Mouse (Mus musculus) frontal cortex, postnatal 25 days (tissue): ENCODE data around the gene En2.

ENCODE experiments used
- DNase-seq, 2 experiments: peaks; one replicate each; pipeline ENCODE4 v3.0.0; 2022; ENCODE audit warnings: low spot score in 2 of 2

Gene En2

DNA sequence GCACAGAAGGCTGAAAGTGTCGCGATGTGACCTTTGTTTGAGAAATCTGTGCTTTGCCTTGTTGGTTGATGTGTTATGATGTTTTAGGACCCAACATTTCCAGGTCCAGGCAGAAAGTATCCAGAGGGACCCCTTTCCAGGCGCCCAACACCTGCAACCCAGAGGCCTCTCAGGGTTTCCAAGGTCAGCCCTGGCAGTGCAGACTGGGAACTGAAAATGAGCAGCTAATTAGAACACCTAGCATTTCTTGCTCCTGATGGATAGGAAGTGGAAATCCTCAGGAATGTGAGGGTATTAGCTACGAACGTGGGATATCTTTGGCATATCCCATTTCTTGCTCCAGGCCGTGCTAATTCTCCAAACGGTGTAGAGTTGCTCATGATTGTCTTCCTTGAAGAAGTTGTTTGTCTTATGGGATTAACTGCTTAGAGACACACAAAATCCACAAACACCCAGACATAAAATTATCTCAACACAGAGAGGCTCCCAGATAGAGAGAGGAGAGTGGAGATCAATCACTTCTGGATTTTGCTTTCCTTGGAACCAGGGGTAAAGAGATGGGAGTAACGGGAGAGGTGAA lies 5.5 kb upstream of the En2 start:
- DNase-seq: no peak

DNA sequence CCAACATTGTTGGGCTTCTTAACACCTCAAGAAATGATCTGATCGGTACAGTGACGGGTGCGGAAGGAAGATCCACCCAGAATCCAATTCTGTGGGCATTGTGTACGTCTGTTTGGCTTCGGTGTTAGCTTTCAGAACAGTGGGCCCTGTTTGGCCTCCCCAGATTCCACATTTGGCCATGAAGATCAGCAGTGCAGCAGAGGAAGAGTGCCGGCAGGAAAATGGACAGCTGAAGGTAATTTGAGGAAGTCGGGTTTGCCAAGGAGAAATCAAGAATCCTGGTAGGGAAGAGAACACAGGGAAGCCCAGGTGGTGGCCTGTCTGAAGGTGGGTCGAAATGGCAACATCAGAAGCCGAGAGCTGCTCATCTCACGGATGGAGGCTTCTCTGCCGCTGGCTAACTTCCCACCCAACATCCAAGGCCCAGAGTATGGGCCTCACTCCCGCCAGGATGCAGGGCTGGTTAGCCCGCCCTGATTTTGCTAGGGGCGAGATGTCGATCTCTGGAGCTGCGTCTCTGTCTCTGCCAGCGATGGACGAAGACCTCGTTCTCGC lies 4.0 kb upstream of the En2 start:
- DNase-seq: no peak

DNA sequence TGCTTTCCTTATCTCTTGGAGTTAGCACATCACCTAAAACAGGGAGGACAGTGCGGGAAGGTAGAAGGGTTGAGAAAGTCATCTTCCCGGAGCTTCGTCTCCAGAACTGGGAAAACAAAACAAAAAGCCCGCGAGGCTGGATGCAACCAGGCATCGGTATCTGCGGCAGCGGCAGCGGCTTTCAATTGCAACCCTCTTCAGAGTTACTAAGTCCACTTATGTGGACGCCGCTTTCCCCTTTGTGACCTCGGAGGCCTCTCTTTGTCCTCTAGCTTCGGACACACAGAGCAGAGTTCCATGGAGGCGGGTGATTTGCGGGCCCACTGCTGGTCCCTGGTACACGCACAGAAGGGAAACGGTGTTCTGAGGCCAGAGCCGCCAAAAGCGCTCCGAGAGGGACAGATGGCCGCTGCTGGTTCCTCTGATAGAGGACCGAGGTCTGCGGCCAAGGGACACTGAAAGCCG lies 3.5 kb upstream of the En2 start:
- no peak for DNase-seq

DNA sequence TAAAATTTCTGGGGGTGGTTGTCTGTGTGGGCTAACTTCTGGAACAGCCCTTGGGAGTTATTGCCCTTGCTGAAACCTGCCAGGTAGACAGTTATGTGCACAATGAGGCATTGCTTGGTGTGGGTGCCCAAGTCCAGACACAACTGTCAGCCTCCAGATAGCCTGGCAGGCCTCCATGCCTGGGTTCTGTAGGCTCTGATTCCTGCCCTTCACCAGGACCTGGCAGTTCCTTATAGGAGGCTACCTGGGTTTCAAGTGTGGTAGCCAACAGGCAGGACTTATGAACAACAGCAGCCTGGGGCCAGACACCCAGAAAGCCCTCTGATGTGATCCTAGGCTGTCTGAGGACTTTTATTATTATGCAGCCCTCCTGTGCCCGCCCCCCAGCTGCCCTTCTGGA lies 1.6 kb upstream of the En2 start:
- no peak for DNase-seq

DNA sequence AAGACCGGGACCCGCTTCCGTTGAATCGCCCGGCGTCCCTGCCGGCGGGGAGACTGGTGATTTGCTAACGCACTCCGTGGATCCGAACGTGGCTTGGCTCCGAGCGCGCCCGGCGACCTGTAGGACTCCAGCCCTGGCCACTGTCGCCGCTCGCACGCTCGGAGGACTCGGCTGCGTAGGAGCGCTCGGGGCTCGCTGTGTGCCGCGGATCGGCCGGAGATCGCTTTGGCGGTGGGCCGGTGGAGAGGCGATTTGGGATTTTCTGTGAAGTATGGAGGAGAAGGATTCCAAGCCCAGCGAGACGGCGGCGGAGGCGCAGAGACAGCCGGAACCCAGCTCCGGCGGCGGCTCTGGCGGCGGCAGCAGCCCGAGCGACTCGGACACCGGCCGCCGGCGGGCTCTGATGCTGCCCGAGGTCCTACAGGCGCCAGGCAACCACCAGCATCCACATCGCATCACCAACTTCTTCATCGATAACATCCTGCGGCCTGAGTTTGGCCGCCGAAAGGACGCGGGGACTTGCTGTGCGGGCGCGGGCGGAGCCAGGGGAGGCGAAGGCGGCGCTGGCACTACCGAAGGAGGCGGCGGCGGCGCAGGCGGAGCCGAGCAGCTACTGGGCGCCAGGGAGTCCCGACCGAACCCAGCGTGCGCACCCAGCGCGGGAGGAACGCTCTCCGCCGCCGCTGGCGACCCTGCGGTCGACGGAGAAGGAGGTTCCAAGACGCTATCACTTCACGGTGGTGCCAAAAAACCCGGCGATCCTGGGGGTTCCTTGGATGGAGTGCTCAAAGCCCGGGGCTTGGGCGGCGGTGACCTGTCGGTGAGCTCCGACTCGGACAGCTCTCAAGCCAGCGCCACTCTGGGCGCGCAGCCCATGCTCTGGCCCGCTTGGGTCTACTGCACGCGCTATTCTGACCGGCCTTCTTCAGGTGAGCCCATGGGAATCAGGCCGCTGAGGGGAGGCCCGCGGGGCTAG lies 1.1 kb downstream of the En2 start:
- no peak for DNase-seq

DNA sequence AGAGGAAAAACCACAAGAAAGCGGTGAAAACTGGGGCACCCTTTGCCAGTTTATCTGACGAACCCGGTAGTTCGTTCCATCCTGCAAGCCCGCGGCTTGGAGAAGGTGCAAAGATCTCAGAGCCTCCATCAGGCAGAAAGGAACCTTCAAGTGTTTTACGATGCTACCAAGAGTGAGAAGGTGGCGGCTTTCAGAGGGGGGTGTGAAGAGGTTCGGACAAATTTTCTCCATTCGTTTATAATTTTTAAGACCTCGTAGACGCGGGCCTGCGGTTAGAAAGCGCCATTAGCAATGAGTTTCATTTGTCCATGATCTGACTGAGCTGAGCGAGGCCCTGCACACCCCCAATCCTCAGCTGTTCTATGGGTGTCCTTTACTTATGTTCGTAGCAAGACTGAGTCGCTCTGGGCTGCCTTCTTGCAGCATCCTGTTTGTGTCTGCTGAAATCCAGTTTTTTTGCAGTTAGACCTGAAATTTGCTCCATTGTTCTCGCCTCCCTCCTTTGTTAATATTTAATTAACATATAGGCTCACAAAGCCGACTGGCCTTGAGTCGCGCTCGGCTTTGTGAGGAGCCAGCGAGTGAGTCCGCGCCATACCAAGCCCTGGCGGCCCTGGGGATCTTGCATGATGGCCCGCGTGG lies 2.2 kb downstream of the En2 start:
- no peak for DNase-seq

DNA sequence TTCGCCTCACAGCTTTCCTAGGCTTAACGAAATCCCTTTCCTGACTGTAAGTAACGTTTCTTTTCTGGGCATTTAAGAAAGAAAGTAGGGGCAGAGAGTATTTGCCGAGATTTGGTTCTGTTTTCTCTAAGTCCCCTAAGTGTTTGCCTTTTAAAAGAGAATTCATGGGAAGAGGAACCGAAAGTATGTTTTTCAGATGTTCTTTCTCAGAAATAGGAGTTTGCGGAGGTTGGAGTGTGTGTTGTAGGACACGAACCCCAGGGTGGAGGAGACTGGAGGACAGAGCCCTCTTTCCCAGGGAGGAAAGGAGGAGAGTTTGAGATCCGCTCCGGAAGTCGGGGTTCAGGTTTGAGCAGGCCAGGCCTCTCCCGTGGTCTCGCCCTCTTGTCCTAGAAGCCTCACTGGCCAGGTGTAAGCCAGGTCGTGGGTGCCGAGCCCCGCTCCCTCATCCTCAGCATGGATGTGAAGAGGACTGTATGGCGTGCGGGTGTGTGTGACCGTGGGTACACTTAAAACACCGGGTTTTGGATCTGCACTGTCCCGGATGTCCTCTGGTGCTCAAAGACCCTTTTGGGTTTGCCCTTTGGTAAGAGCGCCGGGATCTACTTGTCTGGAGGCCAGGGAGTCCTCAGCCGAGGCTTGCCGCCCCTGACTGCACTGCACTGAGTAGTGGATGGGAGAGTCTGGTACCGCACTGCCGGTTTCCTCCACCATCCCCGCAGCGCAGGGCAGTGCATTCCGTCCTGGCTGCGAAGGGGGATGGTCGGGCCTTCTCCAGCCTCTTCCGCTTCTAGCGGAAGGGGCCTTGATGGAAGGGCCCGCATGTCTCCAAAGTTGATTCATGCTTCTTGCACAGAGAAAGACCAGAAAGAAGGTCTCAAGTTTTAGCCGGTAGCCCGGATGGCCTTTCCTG lies 3.0 kb downstream of the En2 start:
- no peak for DNase-seq

DNA sequence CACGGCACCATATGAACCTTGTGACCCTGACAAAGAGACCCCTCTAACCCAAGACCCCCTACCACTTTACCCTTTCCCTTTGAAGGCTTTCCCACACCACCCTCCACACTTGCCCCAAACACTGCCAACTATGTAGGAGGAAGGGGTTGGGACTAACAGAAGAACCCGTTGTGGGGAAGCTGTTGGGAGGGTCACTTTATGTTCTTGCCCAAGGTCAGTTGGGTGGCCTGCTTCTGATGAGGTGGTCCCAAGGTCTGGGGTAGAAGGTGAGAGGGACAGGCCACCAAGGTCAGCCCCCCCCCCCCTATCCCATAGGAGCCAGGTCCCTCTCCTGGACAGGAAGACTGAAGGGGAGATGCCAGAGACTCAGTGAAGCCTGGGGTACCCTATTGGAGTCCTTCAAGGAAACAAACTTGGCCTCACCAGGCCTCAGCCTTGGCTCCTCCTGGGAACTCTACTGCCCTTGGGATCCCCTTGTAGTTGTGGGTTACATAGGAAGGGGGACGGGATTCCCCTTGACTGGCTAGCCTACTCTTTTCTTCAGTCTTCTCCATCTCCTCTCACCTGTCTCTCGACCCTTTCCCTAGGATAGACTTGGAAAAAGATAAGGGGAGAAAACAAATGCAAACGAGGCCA lies 3.8 kb downstream of the En2 start:
- DNase-seq: no peak

DNA sequence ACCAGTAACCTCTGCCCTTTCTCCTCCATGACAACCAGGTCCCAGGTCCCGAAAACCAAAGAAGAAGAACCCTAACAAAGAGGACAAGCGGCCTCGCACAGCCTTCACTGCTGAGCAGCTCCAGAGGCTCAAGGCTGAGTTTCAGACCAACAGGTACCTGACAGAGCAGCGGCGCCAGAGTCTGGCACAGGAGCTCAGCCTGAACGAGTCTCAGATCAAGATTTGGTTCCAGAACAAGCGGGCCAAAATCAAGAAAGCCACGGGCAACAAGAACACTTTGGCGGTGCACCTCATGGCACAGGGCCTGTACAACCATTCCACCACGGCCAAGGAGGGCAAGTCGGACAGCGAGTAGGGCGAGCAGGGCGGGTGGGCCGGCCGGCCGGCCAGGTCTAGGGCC lies 4.6 kb downstream of the En2 start:
- DNase-seq: no peak

DNA sequence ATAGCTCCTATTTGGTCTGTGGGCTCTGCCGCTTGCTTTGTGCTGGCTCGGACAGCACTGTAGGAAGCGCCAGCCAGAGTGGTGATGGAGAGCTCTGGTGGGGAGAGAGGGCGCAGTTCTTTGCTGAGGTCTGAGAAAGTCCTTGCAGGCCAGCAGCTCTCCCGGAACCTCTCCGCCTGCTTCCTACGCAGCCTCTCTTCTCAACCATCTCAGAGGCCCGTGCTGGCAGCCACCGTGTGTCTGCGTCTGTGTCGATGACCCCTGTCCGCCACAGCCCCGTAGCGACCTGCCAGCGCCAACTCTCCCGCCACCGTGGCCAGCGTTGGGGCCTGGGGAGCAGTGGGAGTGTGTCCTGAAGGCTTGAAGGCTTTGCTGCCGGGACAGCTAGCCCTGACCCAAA lies 5.4 kb downstream of the En2 start:
- DNase-seq: no peak

DNA sequence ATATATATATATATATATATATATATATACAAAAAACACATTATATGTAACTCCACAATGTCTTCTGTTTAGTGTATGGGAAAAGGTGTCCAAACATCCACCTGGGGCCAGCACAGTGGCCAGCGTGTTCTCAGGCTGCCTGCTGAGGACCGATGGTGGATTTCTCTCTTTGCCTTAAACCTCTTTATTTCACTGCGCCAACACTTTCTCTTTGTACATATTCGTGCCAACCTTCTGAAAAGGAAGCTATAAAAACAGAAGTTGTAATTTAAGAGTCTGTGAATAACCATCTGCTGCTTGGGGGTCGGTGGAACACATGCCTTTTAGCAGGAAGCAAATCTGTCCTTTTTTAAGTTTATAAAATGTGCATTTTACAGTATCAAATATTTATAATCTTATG lies 6.2 kb downstream of the En2 start:
- no peak for DNase-seq

DNA sequence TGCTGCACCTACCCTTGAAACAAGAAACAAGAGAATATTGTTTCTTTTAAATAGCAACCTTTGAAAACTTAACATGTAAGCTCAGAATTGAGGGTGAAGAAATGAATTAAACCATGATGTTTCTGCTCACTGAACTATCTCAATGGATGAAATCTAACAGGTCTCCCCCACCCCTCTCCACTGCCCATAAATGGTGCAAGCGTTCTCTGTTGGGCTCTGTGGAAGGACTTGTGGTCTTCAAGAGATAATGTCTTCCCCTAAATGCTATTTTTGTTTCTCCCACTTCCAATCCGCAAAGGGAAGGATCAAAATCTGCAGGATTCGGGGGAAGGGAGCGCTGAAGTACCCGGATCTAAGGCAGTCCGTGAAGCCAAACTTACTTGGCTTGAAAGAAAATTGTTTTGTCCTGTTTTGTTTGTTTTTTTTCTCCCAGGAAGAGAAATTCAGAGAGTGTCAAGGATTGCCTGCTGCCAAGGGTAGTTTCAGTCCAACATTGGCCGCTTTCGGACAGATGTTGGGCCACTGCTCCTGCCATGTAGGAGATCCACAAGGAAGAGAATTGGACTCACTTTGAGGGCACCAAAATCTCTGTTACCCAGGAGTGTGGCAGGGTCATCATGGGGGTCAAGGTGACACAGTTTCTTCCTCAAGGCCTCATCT lies 6.9 kb downstream of the En2 start:
- DNase-seq: no peak

DNA sequence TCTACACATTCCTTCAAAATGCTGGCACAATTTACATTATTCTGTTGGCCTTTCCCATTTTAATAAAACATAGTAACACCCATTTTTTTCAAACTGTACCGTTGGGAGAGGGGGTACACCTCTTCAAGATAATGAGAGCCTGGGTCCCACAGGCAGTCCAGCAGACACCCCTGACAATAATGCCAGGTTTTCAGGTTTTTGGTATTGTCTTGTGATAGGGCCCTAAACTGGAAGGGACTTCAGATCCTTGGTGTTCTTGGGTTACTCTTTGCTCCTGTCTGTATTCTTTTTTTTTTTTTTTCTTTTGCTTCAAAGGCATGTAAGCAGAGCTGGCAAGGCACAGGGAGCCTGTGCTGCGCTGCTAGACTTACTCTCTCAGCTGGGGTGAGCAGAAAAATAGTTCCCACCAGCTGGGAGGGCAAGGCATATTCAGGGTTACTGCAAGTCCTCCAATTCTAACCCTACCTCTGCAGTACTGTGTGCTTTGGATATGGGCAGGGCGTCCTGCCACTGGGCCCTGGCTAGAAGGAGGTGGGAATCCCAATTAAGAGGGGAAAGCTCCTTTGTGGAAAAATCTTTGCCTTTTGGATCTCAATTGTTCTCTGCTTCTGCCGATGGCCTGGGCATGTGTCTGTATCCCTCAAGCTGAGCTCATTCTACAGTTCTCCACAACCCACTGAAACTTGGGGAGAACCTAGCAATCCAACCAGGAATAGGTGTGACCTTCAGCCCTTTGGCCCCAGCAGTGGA lies 7.6 kb downstream of the En2 start:
- DNase-seq: no peak

DNA sequence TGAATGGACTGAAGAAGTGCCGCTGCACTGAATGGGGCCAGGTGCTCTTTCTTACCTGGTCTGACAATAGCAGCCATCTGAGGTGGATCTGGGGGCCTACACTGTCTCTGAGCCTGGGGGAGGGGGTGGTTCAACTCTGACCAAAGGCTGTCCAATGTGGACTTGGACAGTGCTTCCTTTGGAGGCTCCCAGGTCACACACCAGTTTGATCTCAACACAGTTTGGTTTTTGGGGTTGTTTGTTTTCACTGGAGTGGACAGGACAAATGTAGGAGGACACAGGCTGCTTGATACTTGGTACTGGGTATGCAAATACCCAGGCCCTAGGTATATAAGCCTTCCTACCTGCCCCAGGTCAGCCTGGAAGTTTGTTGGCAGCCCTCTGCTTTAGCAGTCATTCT lies 8.2 kb downstream of the En2 start:
- no peak for DNase-seq

DNA sequence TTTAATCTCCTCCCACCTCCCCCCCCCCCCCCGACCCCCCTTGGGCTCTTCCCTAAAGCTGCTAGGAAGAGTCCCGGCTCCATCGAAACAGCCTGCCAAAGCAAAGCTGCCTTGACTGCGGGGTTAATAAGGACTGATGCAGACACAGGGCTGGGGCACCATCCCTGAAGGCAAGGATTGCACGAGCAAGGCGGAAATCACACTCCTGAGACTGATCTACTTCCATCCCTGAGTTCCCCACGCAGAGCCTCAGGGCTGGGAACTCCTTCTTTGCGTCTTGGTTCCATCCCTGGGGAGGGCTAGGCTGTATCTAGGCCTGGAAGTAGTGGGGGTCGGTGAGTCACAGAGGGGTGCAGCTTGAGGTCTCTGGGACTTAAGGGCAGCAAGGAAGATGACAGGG lies 8.6 kb downstream of the En2 start:
- no peak for DNase-seq

DNA sequence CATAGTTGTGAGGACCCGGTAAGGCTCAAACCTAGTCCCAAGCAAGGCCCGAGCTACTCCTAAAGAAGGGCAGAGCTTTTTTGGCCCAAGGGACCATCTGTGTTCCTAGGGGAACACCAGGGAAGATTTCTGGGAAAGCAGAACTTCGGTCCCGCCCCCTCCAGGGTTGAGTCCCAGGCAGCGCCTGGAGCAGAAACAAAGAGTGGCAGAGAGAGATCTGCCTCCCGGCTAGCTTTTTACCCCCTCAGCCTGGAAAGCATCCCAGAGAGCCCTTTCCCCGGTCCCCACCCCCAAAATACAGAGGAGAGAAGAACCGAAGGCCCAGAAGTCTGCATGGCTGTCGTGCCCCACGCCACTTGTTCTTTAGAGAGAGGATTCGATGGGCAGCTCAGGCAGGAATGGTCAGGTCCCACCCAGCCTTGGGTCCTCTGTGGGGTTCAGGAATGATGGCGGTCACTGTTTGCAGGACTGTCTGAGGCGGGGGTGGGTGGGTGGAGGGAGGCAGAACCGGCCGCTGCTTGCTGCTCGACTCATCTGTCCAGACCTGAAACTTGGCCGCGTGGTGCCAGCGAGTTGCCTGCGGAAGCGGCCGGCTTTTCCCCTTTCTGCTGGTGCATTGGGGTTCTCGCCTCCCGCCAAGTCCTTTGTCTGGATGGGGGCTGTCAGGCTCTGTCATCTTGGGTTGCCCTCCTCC lies 9.5 kb downstream of the En2 start:
- DNase-seq: no peak

DNA sequence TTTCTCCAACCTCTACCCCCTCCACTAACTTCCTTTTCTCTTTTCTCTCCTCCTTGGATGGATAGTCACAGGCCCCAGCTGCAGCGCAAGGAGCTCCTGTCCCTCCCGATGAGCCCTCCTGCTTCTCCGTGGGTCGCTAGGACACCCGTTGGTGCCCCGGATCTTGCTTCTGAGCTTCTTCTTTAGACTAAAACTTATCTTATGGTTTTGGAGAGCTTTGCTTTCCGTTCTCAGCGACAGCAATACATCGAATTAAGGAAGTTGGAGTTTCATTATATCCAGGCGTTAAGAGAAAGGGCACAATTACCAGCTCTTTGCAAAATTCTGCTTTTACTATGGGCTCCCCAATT lies 10.1 kb downstream of the En2 start:
- DNase-seq: no peak

DNA sequence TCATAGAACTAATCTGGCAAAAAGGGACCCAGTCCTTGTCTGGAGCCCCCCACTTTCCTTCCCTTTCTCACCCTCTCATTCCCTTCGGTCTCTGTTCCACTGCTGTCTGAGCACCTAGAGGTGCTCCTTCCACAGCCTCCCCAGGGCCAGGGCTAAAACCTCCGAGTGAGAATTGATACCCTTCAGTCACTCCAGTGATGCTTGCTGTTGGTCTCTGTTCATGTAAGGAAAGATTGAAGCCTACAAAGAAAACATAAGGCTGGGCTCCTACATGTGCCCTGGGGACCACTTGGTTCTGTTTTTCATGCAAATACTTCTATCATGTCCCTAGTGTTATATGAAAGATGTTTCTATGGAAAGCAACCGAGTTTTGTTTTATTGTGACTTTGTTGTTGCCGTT lies 10.5 kb downstream of the En2 start:
- DNase-seq: no peak

DNA sequence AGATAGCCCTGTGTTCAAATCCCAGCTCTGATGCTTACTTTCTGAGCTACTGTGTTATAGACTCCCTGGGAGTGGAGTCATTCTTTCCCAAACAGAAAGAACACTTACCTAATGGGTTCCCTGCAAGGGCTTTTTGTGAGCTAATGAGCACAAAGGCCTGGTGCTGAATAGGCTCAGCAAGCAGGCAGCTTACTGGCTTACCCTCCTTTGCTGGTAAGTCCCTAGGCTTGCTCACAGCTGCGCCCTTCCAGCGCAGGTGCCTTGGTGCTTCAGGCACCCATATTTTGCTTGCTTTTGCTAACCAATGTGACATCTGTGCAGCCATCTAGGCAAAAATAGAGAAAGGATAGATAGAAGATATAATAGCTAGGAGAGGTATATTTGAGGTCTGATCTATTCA lies 11.1 kb downstream of the En2 start:
- no peak for DNase-seq
